Mouse (Mus musculus): ENCODE data around the gene Inf2.

- no peak for TF ChIP-seq CTCF (IDR thresholded peaks at IDR 0.05; ENCODE audit: extremely low read depth, insufficient read length, insufficient replicate concordance, low read depth, low read length)
- no peak for TF ChIP-seq POLR2A (IDR thresholded peaks at IDR 0.05; ENCODE audit: low read depth, low read length)
Measured at GRCm38 (mm10) chr12:112591730-112592129, 3.1 kb downstream of the Inf2 start.

All from small intestine, adult 2 months (tissue).